Mouse (Mus musculus) lung, postnatal 14 days (tissue): ENCODE measurements around the gene Gm4756.
"Not testable (repeated sequence)": the region's sequence is repeated elsewhere in the genome, so short reads cannot be mapped to it uniquely, and the experiment has no call there.

ENCODE experiments used
- DNase-seq: peaks from one replicate; pipeline ENCODE4 v3.0.0; 2021

Gm4756 gene

DNA sequence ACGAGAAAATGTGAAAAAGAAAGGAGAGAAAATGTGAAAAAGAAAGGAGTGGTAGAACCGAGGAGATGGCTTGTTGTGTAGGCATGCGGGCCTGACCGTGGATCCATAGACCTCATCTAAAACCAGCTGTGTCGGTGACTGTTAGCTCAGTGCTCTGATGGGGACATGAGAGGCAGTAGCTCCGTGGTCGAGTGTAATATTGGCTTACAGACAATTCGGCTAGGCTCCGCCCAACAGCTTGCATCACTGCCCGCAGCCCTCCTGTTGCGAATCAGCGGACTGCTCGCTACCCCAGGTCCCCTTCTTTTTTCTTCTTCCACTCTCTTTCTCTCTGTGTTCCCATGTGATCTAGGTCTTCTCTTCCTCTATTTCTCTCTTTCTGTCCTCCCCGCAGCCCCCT lies 540 bp downstream of the Gm4756 start:
- no peak for DNase-seq

DNA sequence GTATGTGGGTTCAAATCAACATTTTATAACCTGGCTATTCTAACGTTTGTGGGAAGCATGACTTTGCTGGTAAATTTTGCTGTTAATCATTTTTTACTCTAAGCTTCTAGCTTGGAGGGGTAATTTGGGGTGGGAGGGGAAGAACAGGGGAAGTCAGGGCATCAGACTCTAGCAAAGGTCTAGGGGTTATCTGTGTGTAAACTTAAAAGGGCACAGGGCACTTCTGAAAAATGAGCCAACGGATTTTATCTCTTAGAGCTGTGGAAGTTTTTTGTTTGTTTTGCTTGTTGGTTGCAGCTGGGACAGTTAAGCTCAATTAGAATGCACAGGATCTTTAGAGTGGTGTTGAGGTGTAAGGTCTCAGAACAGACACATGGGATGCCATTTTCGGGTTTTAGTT lies 11.4 kb downstream of the Gm4756 start:
- DNase-seq, result no peak

DNA sequence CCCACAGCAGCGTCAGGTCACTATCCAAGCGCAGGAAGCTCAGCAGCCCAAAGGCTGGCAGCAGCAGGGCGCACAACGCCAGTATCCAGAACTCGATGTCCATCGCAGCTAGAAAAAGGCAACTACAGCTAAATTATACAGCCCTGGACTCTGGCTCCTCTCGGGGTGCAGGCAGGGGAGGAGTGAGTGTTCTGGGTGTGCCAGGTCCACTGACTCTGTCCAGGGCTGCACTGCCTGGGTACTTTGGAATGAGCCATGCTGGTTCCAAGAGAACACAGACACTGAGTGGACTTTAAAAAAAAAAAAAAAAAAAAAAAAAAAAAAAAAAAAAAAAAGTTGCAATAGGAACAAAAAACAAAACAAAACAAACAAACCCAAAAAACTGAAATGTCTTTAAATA lies 20.7 kb downstream of the Gm4756 start:
- DNase-seq, result no peak

DNA sequence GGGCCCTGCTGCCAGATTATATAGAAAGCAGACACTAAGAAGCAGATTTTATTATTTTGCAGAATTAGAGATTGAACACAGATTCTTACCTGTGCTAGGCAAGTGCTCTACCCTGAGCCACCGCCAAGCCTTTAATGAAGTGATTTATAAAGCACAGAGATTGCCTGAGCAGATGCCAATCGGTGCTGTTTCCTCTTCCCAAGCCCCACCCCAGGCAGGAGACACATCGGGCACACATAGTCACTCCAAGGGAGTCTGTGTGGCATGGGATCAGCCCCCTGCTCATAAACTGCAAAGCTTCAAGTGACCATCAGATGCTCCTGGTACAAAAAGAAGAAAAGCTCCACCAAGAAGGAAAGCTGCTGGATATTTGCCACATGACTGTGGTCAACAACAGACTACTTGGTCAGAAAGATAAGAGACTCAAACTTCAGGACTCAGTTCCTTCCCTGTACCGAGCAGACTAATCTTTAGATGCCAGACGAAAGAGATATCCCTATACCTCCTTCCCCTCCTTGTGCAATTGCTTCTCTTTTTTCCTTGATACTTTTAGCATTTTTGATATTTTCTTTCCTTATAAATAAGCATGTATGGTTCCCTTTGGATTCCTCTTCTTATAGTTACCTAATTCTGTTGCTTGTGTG lies 26.5 kb downstream of the Gm4756 start:
- no peak for DNase-seq

DNA sequence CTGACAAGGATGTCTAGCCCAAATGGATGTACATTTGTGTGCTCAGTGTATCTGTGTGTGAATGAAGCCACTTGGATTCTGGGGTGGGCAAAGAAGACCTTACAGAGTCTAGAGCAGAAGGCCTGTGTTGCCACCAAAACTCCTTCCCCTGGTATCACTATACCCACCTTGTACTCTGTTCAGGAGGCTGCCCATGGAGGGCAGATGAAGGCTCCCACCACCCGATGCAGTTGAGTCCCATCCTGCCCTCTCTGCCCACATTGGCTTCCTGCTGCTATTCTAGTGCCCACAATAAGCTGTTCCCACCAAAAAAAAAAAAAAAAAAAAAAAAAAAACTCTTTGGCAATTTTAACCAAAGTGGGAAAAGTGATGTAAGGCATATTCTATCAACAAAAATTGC lies 28.0 kb downstream of the Gm4756 start:
- DNase-seq, result no peak

DNA sequence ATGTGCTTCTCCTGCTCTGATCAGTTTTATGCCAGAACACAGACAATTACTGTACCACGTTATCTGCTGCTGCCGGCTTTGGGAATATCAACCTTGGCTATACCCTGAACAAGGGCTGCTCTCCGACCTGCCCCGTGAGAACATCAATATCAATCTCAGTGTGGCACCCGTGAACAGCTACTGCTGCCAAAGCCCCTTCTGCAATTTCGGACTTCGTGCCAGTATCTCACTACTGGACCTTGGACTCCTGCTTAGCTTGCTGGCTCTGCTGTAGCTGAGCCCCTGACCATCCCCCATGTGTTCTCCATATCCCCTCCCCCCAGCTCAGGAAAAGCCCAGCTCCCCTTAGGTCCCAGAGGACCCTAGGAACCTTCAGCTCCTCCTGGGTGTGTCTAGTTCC lies 28.6 kb downstream of the Gm4756 start:
- DNase-seq, result no peak

DNA sequence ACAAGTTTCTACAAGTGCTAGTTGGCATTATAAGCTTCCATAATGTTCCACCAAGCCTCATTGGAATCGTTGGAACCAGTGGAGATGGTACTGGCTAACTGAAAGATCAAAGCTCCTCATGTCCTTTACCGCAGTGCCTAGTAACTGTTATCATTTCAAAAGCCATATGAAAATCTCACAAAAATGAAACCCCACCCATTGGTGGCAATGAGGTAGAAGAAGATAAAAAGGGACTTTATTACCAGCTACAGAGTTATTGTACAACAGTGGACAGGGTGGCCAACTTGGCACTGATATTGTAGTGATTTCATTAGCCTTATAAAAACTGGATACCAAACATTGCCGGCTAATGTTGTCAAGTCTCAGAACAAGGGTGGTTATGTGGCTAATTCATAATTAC lies 37.4 kb downstream of the Gm4756 start:
- no peak for DNase-seq

DNA sequence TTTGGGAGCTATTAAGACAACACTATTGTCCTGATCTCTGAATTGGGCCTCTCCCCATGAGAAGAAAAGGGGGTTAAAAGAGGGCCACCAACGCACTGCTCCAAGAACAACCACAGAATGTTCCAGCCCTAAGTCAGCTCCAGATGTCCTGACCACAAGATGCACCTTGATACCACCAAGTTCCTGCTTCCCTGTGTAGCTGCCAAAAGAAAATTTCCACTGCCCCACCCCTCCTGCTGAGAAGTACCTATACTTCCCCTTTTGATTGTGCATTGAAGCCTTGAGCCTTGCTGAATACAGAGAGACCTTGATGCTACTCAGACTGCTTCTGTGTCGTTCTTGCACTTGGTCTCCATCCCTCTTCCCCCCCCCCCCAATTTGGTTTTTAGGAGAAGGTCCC lies 50.7 kb downstream of the Gm4756 start:
- DNase-seq, result not testable (repeated sequence)

DNA sequence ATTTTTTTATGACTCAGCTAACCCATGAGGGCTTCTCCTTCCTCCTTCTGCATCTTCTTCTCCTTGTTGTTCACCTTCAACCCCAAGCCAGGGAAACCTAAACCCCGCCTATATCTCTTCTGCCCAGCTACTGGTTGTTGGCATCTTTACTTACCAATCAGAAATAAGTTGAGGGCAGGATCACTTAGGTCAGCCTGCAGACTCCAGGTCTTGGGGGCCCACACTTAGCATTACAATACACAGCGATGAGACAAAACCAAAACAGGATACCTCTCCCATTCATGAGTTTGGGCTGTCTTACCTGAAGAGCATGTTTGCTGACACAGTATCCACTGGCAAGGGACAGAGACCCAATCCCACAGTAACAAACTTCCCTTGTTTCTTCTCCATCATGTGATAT lies 55.5 kb downstream of the Gm4756 start:
- no peak for DNase-seq

DNA sequence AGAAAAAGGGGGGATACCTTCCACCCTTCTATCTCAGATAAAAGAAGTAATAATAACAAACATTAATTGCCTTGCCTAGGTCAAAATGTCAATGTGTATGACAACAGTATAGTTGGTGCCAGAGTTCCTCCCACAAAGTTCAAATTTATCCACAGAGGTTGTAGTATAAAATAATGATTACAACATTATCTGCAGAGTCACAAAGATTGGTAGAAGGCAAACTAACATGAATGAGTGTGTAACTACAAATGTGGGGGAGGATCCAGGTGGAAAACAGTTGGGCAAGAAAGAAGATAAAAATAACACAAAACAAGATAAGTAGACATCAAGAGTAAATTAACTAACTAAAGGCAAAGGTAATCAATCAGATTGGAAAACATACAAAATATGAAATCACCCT lies 56.5 kb downstream of the Gm4756 start:
- DNase-seq, result no peak

DNA sequence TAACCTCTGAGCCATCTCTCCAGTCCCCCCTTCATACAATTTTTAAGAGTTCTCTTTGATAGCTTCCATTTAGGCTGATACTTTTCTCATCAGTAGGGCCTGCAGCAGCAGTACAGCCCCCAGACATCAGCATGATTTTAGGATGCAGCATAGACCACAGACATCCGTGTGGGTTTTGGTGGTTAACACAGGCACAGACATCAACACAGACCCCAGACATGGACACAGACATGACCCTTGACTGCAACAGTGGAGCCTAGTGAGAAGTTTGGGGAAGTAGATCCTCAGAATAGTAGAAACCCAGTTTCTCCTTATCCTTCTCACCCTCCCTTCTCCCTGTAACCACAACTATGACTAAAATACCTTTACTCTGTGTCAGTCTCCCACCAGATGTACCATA lies 64.1 kb downstream of the Gm4756 start:
- DNase-seq, result no peak

DNA sequence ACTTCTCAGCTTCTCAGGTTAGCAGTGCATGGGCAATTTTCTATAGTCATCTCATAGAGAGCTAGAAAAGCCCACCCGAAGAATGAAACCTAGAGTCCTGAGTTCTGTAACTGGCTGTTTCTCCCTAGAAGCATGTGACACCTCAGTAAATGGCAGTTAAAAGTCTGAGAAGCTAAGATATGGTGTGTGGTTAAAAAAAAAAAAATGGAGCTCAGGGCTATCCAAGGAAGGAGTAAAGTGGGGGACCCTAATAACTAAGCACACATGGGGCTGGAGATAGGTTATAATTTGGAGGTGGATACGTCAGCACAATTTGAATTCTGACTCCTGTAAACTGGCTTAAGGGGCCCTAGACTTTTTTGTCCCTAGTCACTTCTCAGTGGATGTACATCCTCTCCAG lies 66.4 kb downstream of the Gm4756 start:
- no peak for DNase-seq

DNA sequence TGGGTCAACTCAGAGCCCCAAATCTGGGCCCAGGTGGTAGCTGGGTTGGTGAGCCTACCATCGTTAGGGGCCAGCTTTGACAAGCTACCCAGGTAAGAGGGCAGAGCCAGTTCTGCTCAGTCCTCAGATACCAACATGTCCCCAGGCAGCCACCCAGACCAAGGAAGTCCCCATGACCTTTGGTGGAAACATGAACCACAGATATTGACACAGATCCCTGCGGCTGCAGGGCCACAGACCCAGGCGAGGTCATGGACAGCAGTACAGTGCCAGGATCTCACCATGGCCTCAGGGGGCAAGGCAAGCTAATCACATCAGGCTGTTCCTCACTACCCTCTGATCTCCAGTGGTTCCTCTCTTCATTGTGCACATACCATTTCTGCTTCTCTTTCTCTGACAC lies 67.4 kb downstream of the Gm4756 start:
- DNase-seq, result no peak

DNA sequence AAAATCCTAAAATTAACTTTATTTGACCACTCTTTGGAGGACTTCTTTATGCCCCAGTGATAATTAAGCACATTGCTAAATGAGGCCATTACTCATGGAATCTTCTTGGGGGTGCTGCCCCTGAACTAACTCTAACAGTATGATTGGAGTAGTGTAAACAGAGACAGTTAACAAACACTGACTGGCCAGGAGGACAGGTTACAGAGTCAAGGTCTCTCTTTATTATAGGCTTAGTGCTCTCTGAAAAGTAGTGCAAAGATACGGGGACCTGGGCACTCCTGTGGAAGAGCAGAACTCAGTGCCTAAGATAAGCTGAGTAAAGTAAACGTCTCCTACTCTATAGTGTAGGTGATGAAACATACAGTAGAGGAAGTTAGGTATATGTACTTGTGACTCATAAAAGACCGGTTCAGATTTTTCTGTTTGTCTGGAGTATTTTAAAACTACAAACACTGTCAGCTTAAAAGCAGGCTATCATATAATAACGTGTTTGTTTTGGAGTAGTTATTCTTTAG lies 85.1 kb downstream of the Gm4756 start:
- no peak for DNase-seq

DNA sequence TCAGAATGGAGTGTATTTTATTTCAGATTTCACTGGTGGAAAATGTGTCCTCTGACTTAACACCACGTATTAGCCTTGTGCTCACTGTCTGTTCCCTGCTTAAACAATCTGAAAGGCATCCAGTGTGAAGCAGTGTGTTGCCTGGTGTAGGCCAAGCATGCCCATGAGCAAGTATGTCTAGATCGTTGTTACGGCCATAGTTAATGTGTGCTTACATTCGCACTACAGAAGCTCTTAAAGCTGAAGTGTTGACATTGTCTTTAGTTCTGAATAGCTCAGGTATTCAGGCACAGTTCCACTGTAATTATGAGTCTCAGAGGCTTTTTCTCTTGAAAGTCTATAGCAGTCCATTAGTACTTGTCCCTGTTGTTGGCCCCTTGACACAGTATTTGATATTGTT lies 95.1 kb downstream of the Gm4756 start:
- DNase-seq, result no peak

DNA sequence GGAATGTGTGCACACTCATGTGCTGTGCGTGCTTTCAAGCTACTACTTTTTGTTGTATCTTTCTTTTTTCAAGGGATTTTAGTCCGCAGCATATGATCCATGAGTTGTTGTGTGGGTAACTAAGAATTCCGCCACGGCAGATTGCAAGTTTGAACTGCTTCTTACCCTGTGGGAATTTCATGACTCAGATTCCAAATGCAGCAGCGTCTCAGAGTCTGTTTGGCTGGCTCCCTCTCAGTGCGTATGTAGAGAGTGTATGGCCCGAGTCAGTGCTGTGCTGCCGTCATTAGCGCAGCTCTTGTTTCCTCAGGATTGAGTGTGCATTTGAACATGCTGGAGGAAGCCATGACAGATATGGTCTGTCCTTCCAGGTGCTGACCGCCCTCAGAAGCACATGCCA lies 110.9 kb downstream of the Gm4756 start:
- no peak for DNase-seq

DNA sequence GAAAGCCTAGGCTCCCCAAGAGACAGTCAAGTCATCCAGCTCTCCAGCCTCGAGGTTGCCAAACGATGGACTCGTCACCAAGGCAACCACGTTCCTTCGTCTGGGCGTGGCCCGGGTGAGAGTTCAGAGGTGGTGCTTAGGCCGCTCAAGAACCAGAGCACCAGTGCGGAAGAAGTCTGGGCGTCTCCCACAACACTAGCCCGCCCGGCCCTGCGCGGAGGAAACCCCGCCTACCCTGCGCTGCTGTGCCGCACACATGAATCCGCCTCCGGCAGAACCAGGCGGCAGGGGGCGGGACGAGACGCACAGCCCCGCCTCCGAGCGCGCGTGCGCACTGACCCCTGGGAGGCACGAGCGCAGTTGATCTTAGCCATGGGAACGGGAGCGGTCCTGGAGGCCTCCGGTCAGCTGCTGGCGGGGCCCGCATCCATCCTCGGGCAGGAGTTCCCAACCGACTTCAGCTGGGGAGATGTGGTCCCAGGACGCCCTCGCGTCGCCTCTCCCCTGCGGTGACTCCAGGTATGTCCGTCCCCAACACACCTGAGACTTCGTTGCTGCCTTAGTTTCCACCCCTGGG lies 113.4 kb downstream of the Gm4756 start, which contains the start of gene Pcnx4:
Pcnx4 (plus strand) TSS at position 363 of the 577 bp plus-strand sequence.
- DNase-seq, result peak; percentile 98

DNA sequence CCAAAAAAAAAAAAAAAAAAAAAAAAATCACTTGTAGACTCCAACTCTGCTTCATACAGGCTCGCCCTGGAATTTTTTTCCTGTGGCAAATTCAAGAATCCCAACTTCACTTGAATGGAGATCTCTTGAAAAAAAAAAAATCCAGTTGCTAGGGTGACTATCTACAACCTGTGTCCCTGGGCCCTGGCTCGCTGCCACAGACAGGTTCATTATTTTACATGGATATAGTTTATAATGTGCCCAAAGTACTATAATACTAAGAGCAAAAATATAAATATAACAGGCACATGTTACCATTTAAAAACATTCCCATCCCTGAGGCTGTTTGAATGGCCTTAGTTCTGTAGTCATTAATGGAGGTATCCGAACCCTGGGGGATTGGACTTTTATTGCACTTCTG lies 113.9 kb downstream of the Gm4756 start:
- DNase-seq, result peak; percentile 1

DNA sequence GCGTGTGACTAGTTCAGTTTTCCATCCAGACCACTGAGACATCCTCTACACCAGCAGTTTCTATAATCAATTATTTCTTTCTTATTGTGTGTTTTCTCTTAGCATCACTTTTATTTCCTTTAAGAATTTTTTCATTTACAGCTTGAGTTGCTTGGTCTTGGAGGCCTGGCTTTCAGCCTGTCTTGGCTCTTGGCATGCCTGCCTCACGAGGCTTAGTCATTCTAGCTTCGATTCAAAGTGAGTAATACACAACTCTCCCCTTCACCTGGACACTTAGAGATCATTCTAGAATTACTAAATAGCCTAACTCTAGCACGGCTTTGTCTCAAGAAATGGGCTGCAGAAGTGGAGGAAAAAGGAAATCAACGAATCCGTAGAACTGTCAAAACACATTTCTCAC lies 115.5 kb downstream of the Gm4756 start:
- DNase-seq, result no peak

DNA sequence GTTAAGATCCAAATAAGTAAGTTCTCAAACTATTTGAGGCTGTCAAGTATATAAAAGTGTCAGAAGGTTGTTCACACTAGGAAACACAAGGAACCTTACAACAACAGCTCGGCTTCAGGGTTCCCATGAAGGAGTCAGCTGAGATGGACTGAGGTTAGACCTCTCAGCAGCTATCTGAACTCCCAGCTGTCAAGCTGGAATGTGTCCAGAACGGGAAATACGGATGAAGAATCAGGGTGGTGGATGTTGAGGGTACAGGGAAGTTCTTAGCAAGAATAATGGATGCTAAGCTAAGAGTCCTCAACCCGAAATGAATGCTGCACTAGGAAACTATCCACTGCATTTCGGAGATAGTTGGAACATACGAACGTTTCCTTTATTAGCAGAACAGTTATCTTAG lies 117.2 kb downstream of the Gm4756 start:
- no peak for DNase-seq
